Mouse (Mus musculus): ENCODE measurements around the gene Avpr1b. TPM values are rescaled to one million over a fixed set of nuclear protein-coding genes. Genes with fewer than 3 reads are reported as not detected.

The Avpr1b gene
- polyA plus RNA-seq, 1 experiment from 2014 or later, result not detected

GRCm38 (mm10) chr1:131583598-131583997, 15.4 kb upstream of the Avpr1b start:
- H3K9ac ChIP-seq, result no peak overlapping the region
- no peak for ATAC-seq (ENCODE audit: extremely low read depth, insufficient number of reproducible peaks, low FRiP score, low TSS enrichment)
- no peak overlapping the region for H3K4me3 ChIP-seq
- H3K4me1 ChIP-seq, result peaks cover 24% of the 10 kb centered on the region
- H3K4me2 ChIP-seq, result no peak overlapping the region
- no peak overlapping the region for H3K27ac ChIP-seq (replicated peaks)
- H3K27me3 ChIP-seq (replicated peaks), result no peaks in the 10 kb centered on the region
- no peaks in the 10 kb centered on the region for H3K9me3 ChIP-seq
- H3K36me3 ChIP-seq, result no peaks in the 10 kb centered on the region
- 71% methylated on average over 3 of the region's 3 CpGs for WGBS

GRCm38 (mm10) chr1:131586836-131587235, 12.2 kb upstream of the Avpr1b start:
- Histone ChIP-seq H3K27ac (replicated peaks) (no peak overlapping the region), H3K9me3 (0 out of 2 replicates have a peak, but pooled peaks cover under 1% of the 10 kb centered on the region), H3K4me2 (peak overlapping the region; percentile 33; the same call in 1 of the 2 replicates), H3K4me3 (no peak overlapping the region), H3K9ac (peak overlapping the region; percentile 16; the same call in 1 of the 2 replicates), H3K27me3 (replicated peaks) (no peaks in the 10 kb centered on the region), H3K4me1 (peaks cover 11% of the 10 kb centered on the region), H3K36me3 (no peaks in the 10 kb centered on the region)
- no peak for ATAC-seq (ENCODE audit: extremely low read depth, insufficient number of reproducible peaks, low FRiP score, low TSS enrichment)
- 27% methylated on average over 8 of the region's 8 CpGs for WGBS

DNA sequence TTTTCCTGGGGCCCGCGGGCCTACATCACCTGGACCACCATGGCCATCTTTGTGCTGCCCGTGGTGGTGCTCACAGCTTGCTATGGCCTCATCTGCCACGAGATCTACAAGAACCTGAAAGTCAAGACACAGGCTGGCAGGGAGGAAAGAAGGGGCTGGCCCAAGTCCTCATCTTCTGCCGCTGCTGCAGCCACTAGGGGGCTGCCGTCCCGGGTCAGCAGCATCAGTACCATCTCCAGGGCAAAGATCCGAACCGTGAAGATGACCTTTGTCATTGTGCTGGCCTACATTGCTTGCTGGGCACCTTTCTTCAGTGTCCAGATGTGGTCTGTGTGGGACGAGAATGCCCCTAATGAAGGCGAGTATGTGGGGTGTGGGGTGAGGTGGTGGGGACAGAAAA, 1.3 kb downstream of the Avpr1b start:
- H3K4me1 ChIP-seq, result peaks cover 7% of the 10 kb centered on the region; the same call in 1 of the 2 replicates
- H3K27me3 ChIP-seq (replicated peaks), result peaks cover 41% of the 10 kb centered on the region
- H3K4me3 ChIP-seq, result no peak overlapping the region
- 33% methylated on average over 11 of the region's 11 CpGs for WGBS
- H3K36me3 ChIP-seq, result no peaks in the 10 kb centered on the region
- H3K9me3 ChIP-seq, result no peaks in the 10 kb centered on the region
- no peak for ATAC-seq (ENCODE audit: extremely low read depth, insufficient number of reproducible peaks, low FRiP score, low TSS enrichment)
- no peak overlapping the region for H3K27ac ChIP-seq (replicated peaks)
- H3K4me2 ChIP-seq, result no peak overlapping the region
- no peak overlapping the region for H3K9ac ChIP-seq

GRCm38 (mm10) chr1:131606719-131607118, 7.7 kb downstream of the Avpr1b start:
- ATAC-seq (ENCODE audit: extremely low read depth, insufficient number of reproducible peaks, low FRiP score, low TSS enrichment), result no peak
- H3K27ac ChIP-seq (replicated peaks), result no peak overlapping the region
- no peak overlapping the region for H3K9ac ChIP-seq
- no peak overlapping the region for H3K4me2 ChIP-seq
- H3K36me3 ChIP-seq, result no peaks in the 10 kb centered on the region
- 65% methylated on average over 2 of the region's 2 CpGs for WGBS
- no peak overlapping the region for H3K4me3 ChIP-seq
- H3K9me3 ChIP-seq, result no peaks in the 10 kb centered on the region
- H3K27me3 ChIP-seq (replicated peaks), result peaks cover 4% of the 10 kb centered on the region
- H3K4me1 ChIP-seq, result no peaks in the 10 kb centered on the region

- no peak overlapping the region for H3K27ac ChIP-seq (replicated peaks)
- H3K4me3 ChIP-seq, result no peak overlapping the region
- no peaks in the 10 kb centered on the region for H3K9me3 ChIP-seq
- H3K4me2 ChIP-seq, result no peak overlapping the region
- WGBS, result 39% methylated on average over 4 of the region's 4 CpGs
- no peaks in the 10 kb centered on the region for H3K36me3 ChIP-seq
- H3K9ac ChIP-seq, result no peak overlapping the region
- no peaks in the 10 kb centered on the region for H3K27me3 ChIP-seq (replicated peaks)
- no peak for ATAC-seq (ENCODE audit: extremely low read depth, insufficient number of reproducible peaks, low FRiP score, low TSS enrichment)
- H3K4me1 ChIP-seq, result peaks cover 11% of the 10 kb centered on the region
Observed at GRCm38 (mm10) chr1:131612556-131613155, 13.6 kb downstream of the Avpr1b start.

DNA sequence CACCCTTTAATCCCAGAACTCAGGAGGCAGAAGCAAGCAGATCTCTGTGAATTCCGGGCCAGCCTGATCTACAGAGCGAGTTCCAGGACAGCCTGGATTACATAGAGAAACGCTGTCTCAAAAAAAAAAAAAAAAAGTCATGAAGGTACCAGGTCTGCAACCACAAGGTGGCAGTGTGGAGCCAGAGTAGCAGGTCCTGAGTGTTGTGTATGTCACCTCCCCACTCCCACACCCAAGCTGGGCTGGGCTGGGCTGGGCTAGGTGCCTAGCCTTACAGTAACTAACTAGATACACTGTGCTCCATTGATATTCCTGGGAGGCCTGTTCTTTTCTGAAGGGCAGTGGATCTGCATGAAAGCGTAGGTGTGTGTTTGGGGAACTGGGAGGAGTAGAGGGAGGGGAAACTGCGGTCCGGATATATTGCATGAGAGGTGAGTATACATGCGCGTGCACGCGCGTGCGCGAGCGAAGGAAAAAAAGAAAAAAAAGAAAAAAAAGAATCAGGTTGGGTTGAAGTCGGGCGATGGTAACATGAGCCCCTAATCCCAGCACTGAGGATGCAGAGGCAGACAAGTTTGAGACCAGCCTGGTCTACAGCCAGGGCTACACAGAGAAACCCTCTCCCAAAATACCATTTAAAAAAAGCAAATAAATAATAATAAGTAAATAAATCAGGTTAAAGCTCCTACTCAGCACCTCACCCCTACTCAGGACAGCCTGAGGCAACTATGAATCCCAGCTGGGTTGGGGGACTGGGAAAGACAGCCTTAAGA, 14.5 kb downstream of the Avpr1b start:
- 64% methylated on average over 16 of the region's 16 CpGs for WGBS

GRCm38 (mm10) chr1:131614641-131615040, 15.6 kb downstream of the Avpr1b start:
- Histone ChIP-seq H3K4me2 (no peak overlapping the region), H3K27me3 (replicated peaks) (no peaks in the 10 kb centered on the region), H3K27ac (replicated peaks) (no peak overlapping the region), H3K9me3 (no peaks in the 10 kb centered on the region), H3K36me3 (no peaks in the 10 kb centered on the region), H3K4me1 (peaks cover 11% of the 10 kb centered on the region), H3K4me3 (no peak overlapping the region), H3K9ac (no peak overlapping the region)
- 66% methylated on average over 6 of the region's 6 CpGs for WGBS
- no peak for ATAC-seq (ENCODE audit: extremely low read depth, insufficient number of reproducible peaks, low FRiP score, low TSS enrichment)

More for the DNA sequence above, 14.5 kb downstream of the Avpr1b start:
- ATAC-seq (ENCODE audit: extremely low read depth, insufficient number of reproducible peaks, low FRiP score, low TSS enrichment), result peak; percentile 51
- Histone ChIP-seq H3K9me3 (no peaks in the 10 kb centered on the region), H3K27ac (replicated peaks) (no peak overlapping the region), H3K36me3 (no peaks in the 10 kb centered on the region), H3K4me2 (no peak overlapping the region), H3K27me3 (replicated peaks) (no peaks in the 10 kb centered on the region), H3K4me1 (peaks cover 11% of the 10 kb centered on the region), H3K4me3 (no peak overlapping the region), H3K9ac (no peak overlapping the region)

- Histone ChIP-seq H3K27me3 (replicated peaks) (no peaks in the 10 kb centered on the region), H3K4me1 (peaks cover 11% of the 10 kb centered on the region), H3K9ac (no peak overlapping the region), H3K9me3 (no peaks in the 10 kb centered on the region), H3K36me3 (no peaks in the 10 kb centered on the region), H3K4me2 (no peak overlapping the region), H3K4me3 (no peak overlapping the region), H3K27ac (replicated peaks) (no peak overlapping the region)
- ATAC-seq (ENCODE audit: extremely low read depth, insufficient number of reproducible peaks, low FRiP score, low TSS enrichment), result no peak
- 67% methylated on average over 1 of the region's 1 CpGs for WGBS
Observed at GRCm38 (mm10) chr1:131616131-131616530, 17.1 kb downstream of the Avpr1b start.

DNA sequence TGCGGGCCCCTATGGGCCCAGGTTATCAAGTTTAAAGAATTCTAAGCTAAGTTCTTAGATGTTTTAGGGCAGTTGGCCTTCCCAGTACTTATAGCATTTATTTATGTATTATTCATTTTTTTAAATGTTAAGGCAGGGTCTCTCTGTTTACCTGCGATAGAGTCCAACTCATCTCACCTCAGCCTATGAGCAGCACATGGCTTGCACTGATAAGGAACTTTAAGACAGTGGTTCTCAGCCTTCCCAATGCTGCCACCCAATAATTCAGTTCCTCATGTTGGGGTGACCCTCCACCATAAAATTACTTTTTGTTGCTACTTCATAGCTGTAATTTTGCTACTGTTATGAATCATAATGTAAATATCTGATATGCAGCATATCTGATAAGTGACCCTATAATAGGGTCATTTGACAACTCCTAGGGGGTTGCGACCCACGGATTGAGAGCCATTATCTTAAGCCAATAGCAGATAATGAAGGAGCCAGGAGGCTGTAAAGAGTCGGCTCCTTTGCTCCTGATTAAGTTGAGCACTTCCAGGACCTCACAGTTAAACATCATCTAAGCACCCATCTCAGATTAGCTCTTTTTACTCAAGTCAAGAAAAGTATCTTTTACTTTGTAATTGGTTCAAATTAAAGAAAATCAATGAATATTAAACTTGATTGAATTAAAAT, 17.6 kb downstream of the Avpr1b start:
- H3K9me3 ChIP-seq, result no peaks in the 10 kb centered on the region
- H3K36me3 ChIP-seq, result no peaks in the 10 kb centered on the region
- H3K4me1 ChIP-seq, result peaks cover 11% of the 10 kb centered on the region
- H3K4me3 ChIP-seq, result no peak overlapping the region
- no peak overlapping the region for H3K27ac ChIP-seq (replicated peaks)
- no peak overlapping the region for H3K9ac ChIP-seq
- WGBS, result 42% methylated on average over 5 of the region's 5 CpGs
- no peaks in the 10 kb centered on the region for H3K27me3 ChIP-seq (replicated peaks)
- ATAC-seq (ENCODE audit: extremely low read depth, insufficient number of reproducible peaks, low FRiP score, low TSS enrichment), result no peak
- no peak overlapping the region for H3K4me2 ChIP-seq

- no peak overlapping the region for H3K9ac ChIP-seq
- H3K36me3 ChIP-seq, result no peaks in the 10 kb centered on the region
- H3K27ac ChIP-seq (replicated peaks), result no peak overlapping the region
- H3K4me2 ChIP-seq, result no peak overlapping the region
- H3K27me3 ChIP-seq (replicated peaks), result no peaks in the 10 kb centered on the region
- 78% methylated on average over 1 of the region's 1 CpGs for WGBS
- H3K4me1 ChIP-seq, result peaks cover 11% of the 10 kb centered on the region
- no peaks in the 10 kb centered on the region for H3K9me3 ChIP-seq
- ATAC-seq (ENCODE audit: extremely low read depth, insufficient number of reproducible peaks, low FRiP score, low TSS enrichment), result no peak
- no peak overlapping the region for H3K4me3 ChIP-seq
Observed at GRCm38 (mm10) chr1:131618576-131618975, 19.5 kb downstream of the Avpr1b start.

DNA sequence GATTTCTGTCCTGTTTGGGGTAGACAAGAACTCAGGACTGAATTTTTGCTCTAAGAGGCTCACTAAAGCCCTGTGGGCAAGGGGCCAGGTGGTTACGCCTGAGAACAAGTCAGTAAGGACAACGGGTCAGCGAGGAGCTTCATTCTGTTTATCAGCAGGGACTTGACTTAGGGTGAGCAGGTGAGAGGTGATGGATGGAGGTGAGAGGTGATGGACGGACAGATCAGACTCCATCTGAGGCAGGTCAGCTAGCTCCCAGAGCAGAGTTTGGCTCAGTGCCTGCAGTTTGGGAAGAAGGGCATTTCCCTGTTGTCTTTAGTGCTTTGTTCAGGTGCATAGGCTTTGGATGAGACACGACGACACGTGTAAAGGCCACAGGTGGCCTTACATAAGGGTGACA, 20.3 kb downstream of the Avpr1b start:
- H3K4me2 ChIP-seq, result no peak overlapping the region
- WGBS, result 72% methylated on average over 7 of the region's 7 CpGs

More for the DNA sequence above, 20.3 kb downstream of the Avpr1b start:
- no peak for ATAC-seq (ENCODE audit: extremely low read depth, insufficient number of reproducible peaks, low FRiP score, low TSS enrichment)
- H3K9ac ChIP-seq, result no peak overlapping the region
- H3K4me1 ChIP-seq, result peaks cover 13% of the 10 kb centered on the region
- H3K36me3 ChIP-seq, result no peaks in the 10 kb centered on the region
- no peaks in the 10 kb centered on the region for H3K27me3 ChIP-seq (replicated peaks)
- H3K4me3 ChIP-seq, result no peak overlapping the region
- no peak overlapping the region for H3K27ac ChIP-seq (replicated peaks)
- H3K9me3 ChIP-seq, result no peaks in the 10 kb centered on the region
